Mouse (Mus musculus) left cerebral cortex, adult 18-20 months (tissue): Measurements from ENCODE around the gene Aldh1l2. TPM values are rescaled to one million over a fixed set of nuclear protein-coding genes. Genes with fewer than 3 reads are reported as not detected.

Experiments
- DNase-seq, 2 experiments: peaks; one replicate each; pipeline ENCODE4 v3.0.0; 2021 to 2022; ENCODE audit warnings: low spot score in 2 of 2, mixed read lengths in 1 of 2
- total RNA-seq, 2 experiments: library from RNA; stranded (reverse); gene quantifications; 2 replicates each; pipeline ENCODE4 v1.2.3; 2021

The Aldh1l2 gene
- total RNA-seq, 2 experiments from 2014 or later: 0.91 to 1.1 TPM

GRCm38 (mm10) chr10:83475226-83475625 is 58.7 kb downstream of the Aldh1l2 start:
- no peak for DNase-seq

GRCm38 (mm10) chr10:83457531-83457930 is 76.4 kb downstream of the Aldh1l2 start:
- DNase-seq: no peak

- DNase-seq: no peak
These were observed 85.4 kb downstream of the Aldh1l2 start for GRCm38 (mm10) chr10:83448582-83448981.

Other genes starting within 250 kb of the Aldh1l2 start
- gene Slc41a2, start 196.3 kb downstream of the Aldh1l2 start, total RNA-seq: 10 to 100 TPM; 25.4 to 26.8 TPM
- gene D10Wsu102e, start 173.9 kb downstream of the Aldh1l2 start, total RNA-seq: 1 to 10 TPM; 3.0 to 3.5 TPM
- 10 to 100 TPM; 24.6 to 26.4 TPM for gene Washc4, start 9.6 kb upstream of the Aldh1l2 start, total RNA-seq
- 10 to 100 TPM; 63.4 to 65.3 TPM for gene Appl2, start 114.6 kb upstream of the Aldh1l2 start, total RNA-seq
- 10 to 100 TPM; 19.0 to 19.5 TPM for gene 1500009L16Rik, start 188.7 kb upstream of the Aldh1l2 start, total RNA-seq